Mouse (Mus musculus) limb, embryonic 14.5 days (tissue): ENCODE measurements at regions not wholly inside any gene's neighbourhood (a gene's known extent, or its start where the extent isn't known, plus 50 kb on each side); places are given as distances from the start of the nearest gene placed in this dataset.
"Not testable (repeated sequence)": the region's sequence is repeated elsewhere in the genome, so short reads cannot be mapped to it uniquely, and the experiment has no call there.

Experiments used
- ATAC-seq: fragments of 200-750 bp; cut with Nextera tagmentation; 2 replicates; pipeline ENCODE4 v1.8.0; 2017; ENCODE audit warnings: low read depth, moderate number of reproducible peaks, moderate TSS enrichment; ENCODE audit not compliant: low FRiP score
- DNase-seq: peaks from one replicate; pipeline ENCODE4 v3.0.0-alpha.2; 2015; ENCODE audit warnings: low spot score
- H3K27ac ChIP-seq: fragments of 300-500 bp; sonication (generic); replicated peaks from 2 replicates; pipeline ENCODE4 v1.5.1; 2014; ENCODE audit warnings: low read depth, mild to moderate bottlenecking, low read length, moderate library complexity, mixed read lengths
- H3K27me3 ChIP-seq: fragments of 300-500 bp; sonication (generic); 2 replicates; pipeline ENCODE4 v1.6.1; 2014; ENCODE audit warnings: low read length, mixed read lengths; ENCODE audit not compliant: control insufficient read depth, insufficient read depth
- H3K36me3 ChIP-seq: fragments of 300-500 bp; sonication (generic); 2 replicates; pipeline ENCODE4 v1.6.1; 2014; ENCODE audit warnings: mild to moderate bottlenecking, low read length, moderate library complexity, mixed read lengths; ENCODE audit not compliant: control insufficient read depth, insufficient read depth
- H3K4me1 ChIP-seq: fragments of 300-500 bp; sonication (generic); 2 replicates; pipeline ENCODE4 v1.6.1; 2014; ENCODE audit warnings: antibody characterized with exemption, low read length, mixed read lengths; ENCODE audit not compliant: control insufficient read depth, insufficient read depth
- H3K4me2 ChIP-seq: fragments of 300-500 bp; sonication (generic); replicated peaks from 2 replicates; pipeline ENCODE4 v1.6.1; 2014; ENCODE audit warnings: low read depth, mild to moderate bottlenecking, low read length, moderate library complexity; ENCODE audit not compliant: severe bottlenecking
- H3K4me3 ChIP-seq: fragments of 300-500 bp; sonication (generic); replicated peaks from 2 replicates; pipeline ENCODE4 v1.5.1; 2014; ENCODE audit warnings: low read length
- H3K9ac ChIP-seq: fragments of 300-500 bp; sonication (generic); 2 replicates; pipeline ENCODE4 v1.6.1; 2014; ENCODE audit warnings: mild to moderate bottlenecking, low read depth, low read length, moderate library complexity; ENCODE audit not compliant: severe bottlenecking
- H3K9me3 ChIP-seq: fragments of 300-500 bp; sonication (generic); 2 replicates; pipeline ENCODE4 v1.6.1; 2016; ENCODE audit warnings: low read length; ENCODE audit not compliant: control insufficient read depth
- POLR2A ChIP-seq: fragments of 200-500 bp; IDR thresholded peaks from 2 replicates; pipeline ENCODE4 v1.8.0; 2012; ENCODE audit warnings: inconsistent platforms, mild to moderate bottlenecking, moderate library complexity, borderline replicate concordance; ENCODE audit not compliant: insufficient read depth, insufficient read length; ENCODE audit errors: extremely low read depth
- WGBS: fragments of 180-500 bp; shearing (Covaris S2); extraction: QIAGEN DNeasy Blood & Tissue Kit; methylation state at CpG from one replicate; pipeline ENCODE4 v1.1.7; 2014; 5-methylcytosine and 5-hydroxymethylcytosine counted together

GRCm38 (mm10) chr13:72541706-72542105 is 86.9 kb upstream of the Irx2 start:
- WGBS: 84% methylated on average over 3 of the region's 3 CpGs
- Histone ChIP-seq H3K27ac (no peak overlapping the region), H3K4me2 (no peak overlapping the region), H3K27me3 (no peaks in the 10 kb centered on the region), H3K4me3 (no peak overlapping the region), H3K9ac (no peak overlapping the region), H3K9me3 (no peaks in the 10 kb centered on the region), H3K36me3 (no peaks in the 10 kb centered on the region), H3K4me1 (no peaks in the 10 kb centered on the region)
- DNase-seq (no peak), ATAC-seq (no peak)
- no peak for TF ChIP-seq POLR2A

DNA sequence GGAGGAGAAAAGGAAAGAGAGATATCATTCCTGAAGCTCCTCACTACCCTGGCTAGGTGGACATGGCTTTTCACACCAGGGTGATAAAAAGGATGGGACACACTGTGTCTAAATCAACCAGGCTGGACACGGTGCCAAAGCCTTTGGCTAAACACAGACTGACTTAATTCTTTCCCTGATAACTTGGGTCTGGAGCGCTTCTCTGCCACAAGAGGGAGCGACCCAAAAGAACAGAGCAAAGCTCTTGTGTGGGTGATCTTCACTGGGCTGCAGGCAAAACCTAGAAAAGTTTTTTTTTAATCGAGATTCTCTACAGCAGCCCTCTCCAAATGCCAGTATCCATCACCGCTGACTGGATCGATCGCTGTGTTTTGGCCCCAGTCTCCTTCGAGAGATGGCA is 70.7 kb upstream of the Irx2 start:
- ATAC-seq: no peak
- Histone ChIP-seq H3K27me3 (no peaks in the 10 kb centered on the region), H3K4me1 (no peaks in the 10 kb centered on the region), H3K27ac (no peak overlapping the region), H3K4me3 (no peak overlapping the region), H3K9ac (no peak overlapping the region), H3K36me3 (no peaks in the 10 kb centered on the region), H3K9me3 (no peaks in the 10 kb centered on the region), H3K4me2 (no peak overlapping the region)
- no peak for TF ChIP-seq POLR2A
- no peak for DNase-seq
- WGBS: 67% methylated on average over 8 of the region's 8 CpGs

GRCm38 (mm10) chr13:72571871-72572270 is 56.7 kb upstream of the Irx2 start:
- no peak overlapping the region for H3K4me3 ChIP-seq
- DNase-seq: peak; percentile 7
- WGBS: 13% methylated on average over 7 of the region's 7 CpGs

DNA sequence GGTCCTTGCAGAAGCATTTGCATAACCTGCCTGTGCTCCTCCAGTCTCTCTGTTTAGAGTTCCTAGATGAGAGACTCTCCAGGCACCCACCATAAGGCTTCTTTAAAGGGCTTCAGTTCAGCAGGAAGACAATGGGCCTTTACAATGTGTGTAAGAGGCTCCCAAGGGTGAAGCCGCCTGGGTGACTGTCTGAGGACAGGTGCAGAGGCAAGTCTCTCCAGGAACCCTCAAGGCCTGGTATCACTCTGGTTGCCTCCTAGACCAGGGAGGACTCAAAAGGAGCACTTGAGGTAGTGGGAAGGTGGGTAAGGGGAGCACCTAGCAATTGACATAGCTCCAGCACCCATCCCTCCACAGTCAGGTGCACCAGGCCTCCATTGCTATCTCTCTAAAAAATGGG is 55.8 kb upstream of the Irx2 start:
- H3K9ac ChIP-seq: no peak overlapping the region
- H3K27ac ChIP-seq: no peak overlapping the region
- DNase-seq: no peak
- H3K36me3 ChIP-seq: no peaks in the 10 kb centered on the region
- no peak overlapping the region for H3K4me3 ChIP-seq
- no peak for ATAC-seq
- H3K9me3 ChIP-seq: no peaks in the 10 kb centered on the region
- TF ChIP-seq POLR2A: no peak
- 53% methylated on average over 1 of the region's 1 CpGs for WGBS
- no peak overlapping the region for H3K4me2 ChIP-seq
- no peaks in the 10 kb centered on the region for H3K4me1 ChIP-seq
- H3K27me3 ChIP-seq: no peaks in the 10 kb centered on the region

More at GRCm38 (mm10) chr13:72571871-72572270, 56.7 kb upstream of the Irx2 start:
- no peaks in the 10 kb centered on the region for H3K27me3 ChIP-seq
- no peaks in the 10 kb centered on the region for H3K4me1 ChIP-seq
- no peak overlapping the region for H3K27ac ChIP-seq
- no peak overlapping the region for H3K4me2 ChIP-seq
- no peak for ATAC-seq
- no peaks in the 10 kb centered on the region for H3K36me3 ChIP-seq
- no peak overlapping the region for H3K9ac ChIP-seq
- TF ChIP-seq POLR2A: no peak
- no peaks in the 10 kb centered on the region for H3K9me3 ChIP-seq

GRCm38 (mm10) chr13:72574126-72574525 is 54.5 kb upstream of the Irx2 start:
- not testable (repeated sequence) for H3K4me1 ChIP-seq, H3K27ac ChIP-seq, H3K4me3 ChIP-seq, H3K9me3 ChIP-seq, H3K9ac ChIP-seq, H3K36me3 ChIP-seq, DNase-seq, ATAC-seq, H3K4me2 ChIP-seq, H3K27me3 ChIP-seq
- 65% methylated on average over 4 of the region's 4 CpGs for WGBS

GRCm38 (mm10) chr13:72576485-72576884 is 52.1 kb upstream of the Irx2 start:
- H3K27ac ChIP-seq: no peak overlapping the region
- 29% methylated on average over 6 of the region's 6 CpGs for WGBS
- H3K36me3 ChIP-seq: no peaks in the 10 kb centered on the region
- H3K4me2 ChIP-seq: no peak overlapping the region
- TF ChIP-seq POLR2A: no peak
- H3K9ac ChIP-seq: no peak overlapping the region
- H3K9me3 ChIP-seq: peaks cover 6% of the 10 kb centered on the region; the same call in 1 of the 2 replicates
- H3K4me1 ChIP-seq: no peaks in the 10 kb centered on the region
- H3K4me3 ChIP-seq: no peak overlapping the region
- ATAC-seq (no peak), DNase-seq (no peak)
- H3K27me3 ChIP-seq: no peaks in the 10 kb centered on the region
